Mouse (Mus musculus): ENCODE measurements around the gene Dkkl1. TPM values are rescaled to one million over a fixed set of nuclear protein-coding genes. Genes with fewer than 3 reads are reported as not detected.

The Dkkl1 gene
- polyA plus RNA-seq, 1 experiment, result 0.51 TPM

DNA sequence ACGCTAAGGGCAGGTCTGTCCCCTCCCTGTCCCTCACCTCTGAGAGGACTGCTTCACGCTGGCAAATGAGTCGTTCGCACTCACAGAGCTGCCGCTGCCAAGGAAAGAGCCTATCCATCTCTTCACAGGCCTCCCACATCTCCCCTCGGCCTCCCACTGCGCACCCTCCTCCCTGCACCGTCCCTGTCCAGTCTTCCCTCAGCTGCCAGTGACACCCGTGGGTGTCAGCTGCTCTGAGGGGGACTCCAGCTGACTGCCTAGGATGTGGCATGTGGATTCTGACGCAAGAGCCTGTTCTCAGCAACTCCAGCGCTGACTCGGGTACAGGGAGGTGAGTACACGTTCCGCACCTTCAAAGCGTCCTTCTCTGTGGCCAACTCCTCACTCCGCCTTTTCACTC lies 22.3 kb downstream of the Dkkl1 start:
- 33% methylated on average over 16 of the region's 16 CpGs for WGBS
- DNase-seq, result peak in 1 of 2 experiments; percentile 52
- Histone ChIP-seq H3K4me3 (replicated peaks; ENCODE audit: insufficient read depth, low read depth, low read length) (no peak overlapping the region), H3K4me1 (ENCODE audit: control insufficient read depth, insufficient read depth, low read length) (peaks cover 58% of the 10 kb centered on the region), H3K27me3 (ENCODE audit: control insufficient read depth, insufficient read depth, low read length) (no peaks in the 10 kb centered on the region), H3K27ac (ENCODE audit: insufficient read depth, low read length) (peak overlapping the region; percentile 34; the same call in 1 of the 2 replicates)
- no peak for TF ChIP-seq POLR2A (IDR thresholded peaks at IDR 0.05; ENCODE audit: borderline replicate concordance, insufficient read depth, low read length)

DNA sequence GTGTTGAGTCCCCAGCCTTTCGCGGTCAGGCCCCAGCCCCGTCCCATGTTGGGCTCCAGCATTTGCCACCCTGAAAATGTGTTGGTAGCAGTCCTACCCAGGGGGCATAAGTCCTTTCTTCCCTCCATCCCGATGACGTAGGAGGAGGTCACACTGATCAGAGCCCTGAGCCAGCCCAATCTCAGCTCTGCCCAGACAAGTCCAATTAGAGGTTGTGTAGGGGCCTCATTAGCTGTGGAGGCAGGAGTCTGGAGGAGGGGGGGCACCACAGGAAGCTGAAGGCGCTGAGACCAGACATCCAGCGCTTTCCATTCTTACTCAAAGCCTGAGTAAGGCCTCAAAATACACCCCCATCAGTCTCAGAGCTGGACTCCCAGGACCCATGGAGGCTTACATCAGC lies 26.0 kb downstream of the Dkkl1 start:
- Histone ChIP-seq H3K4me1 (ENCODE audit: control insufficient read depth, insufficient read depth, low read length) (peaks cover 31% of the 10 kb centered on the region), H3K4me3 (replicated peaks; ENCODE audit: insufficient read depth, low read depth, low read length) (no peak overlapping the region), H3K27ac (ENCODE audit: insufficient read depth, low read length) (no peak overlapping the region), H3K27me3 (ENCODE audit: control insufficient read depth, insufficient read depth, low read length) (no peaks in the 10 kb centered on the region)
- TF ChIP-seq CTCF (IDR thresholded peaks at IDR 0.05; ENCODE audit: borderline replicate concordance, insufficient read depth, low read depth, low read length) (no peak), POLR2A (IDR thresholded peaks at IDR 0.05; ENCODE audit: borderline replicate concordance, insufficient read depth, low read length) (no peak)
- DNase-seq, result peak in 1 of 2 experiments; percentile 11
- WGBS, result 81% methylated on average over 7 of the region's 7 CpGs

DNA sequence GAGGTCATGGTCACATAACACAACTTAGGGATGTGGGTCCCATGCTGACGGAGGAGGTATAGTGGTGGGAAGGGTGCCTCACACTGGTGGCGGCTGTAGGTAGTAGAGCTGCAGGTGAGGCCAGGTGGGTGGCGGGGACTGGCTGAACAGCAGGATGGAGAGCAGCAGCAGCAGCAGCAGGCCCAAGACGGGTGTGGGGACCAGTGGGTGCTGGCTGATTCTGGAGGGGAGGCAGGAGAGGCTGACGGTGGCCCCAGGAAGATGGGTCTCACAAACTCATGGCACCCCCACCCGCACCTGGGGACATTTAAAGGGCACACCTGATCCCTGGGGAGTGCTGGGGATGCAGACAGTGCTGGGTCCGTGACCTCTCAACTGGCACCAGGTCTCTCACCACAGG lies 28.3 kb downstream of the Dkkl1 start:
- Histone ChIP-seq H3K27ac (ENCODE audit: insufficient read depth, low read length) (no peak overlapping the region), H3K4me3 (replicated peaks; ENCODE audit: insufficient read depth, low read depth, low read length) (no peak overlapping the region), H3K4me1 (ENCODE audit: control insufficient read depth, insufficient read depth, low read length) (peaks cover 12% of the 10 kb centered on the region), H3K27me3 (ENCODE audit: control insufficient read depth, insufficient read depth, low read length) (no peaks in the 10 kb centered on the region)
- no peak for DNase-seq
- no peak for TF ChIP-seq CTCF (IDR thresholded peaks at IDR 0.05; ENCODE audit: borderline replicate concordance, insufficient read depth, low read depth, low read length)
- TF ChIP-seq POLR2A (IDR thresholded peaks at IDR 0.05; ENCODE audit: borderline replicate concordance, insufficient read depth, low read length), result no peak
- 78% methylated on average over 7 of the region's 7 CpGs for WGBS

DNA sequence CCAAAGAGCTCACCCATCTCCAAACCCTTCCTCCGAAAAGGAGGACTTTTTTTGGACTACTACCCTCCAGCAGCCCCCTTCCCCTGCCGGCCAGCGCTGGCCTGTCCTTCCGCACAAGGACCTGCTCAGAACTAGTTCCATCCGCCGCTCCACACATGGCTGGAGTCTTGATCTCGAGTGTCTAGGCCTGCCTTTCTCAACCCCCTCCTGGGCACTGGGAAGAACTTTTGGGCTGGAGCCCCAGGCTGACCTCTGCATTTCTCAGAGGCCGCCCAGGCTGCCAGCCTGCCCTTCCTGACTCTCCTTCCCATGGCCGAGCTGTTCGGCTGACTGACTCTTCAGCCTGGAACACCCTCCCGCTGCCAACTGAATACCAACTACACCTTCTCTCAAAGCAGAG lies 29.3 kb downstream of the Dkkl1 start:
- Histone ChIP-seq H3K27ac (ENCODE audit: insufficient read depth, low read length) (peak overlapping the region; percentile 21; the same call in 1 of the 2 replicates), H3K4me1 (ENCODE audit: control insufficient read depth, insufficient read depth, low read length) (0 out of 2 replicates have a peak, but pooled peaks cover 6% of the 10 kb centered on the region), H3K4me3 (replicated peaks; ENCODE audit: insufficient read depth, low read depth, low read length) (peak overlapping the region; percentile 50), H3K27me3 (ENCODE audit: control insufficient read depth, insufficient read depth, low read length) (no peaks in the 10 kb centered on the region)
- WGBS, result 8% methylated on average over 11 of the region's 11 CpGs
- TF ChIP-seq CTCF (IDR thresholded peaks at IDR 0.05; ENCODE audit: borderline replicate concordance, insufficient read depth, low read depth, low read length) (no peak), POLR2A (IDR thresholded peaks at IDR 0.05; ENCODE audit: borderline replicate concordance, insufficient read depth, low read length) (no peak)
- peak in 1 of 2 experiments; percentile 44 for DNase-seq

DNA sequence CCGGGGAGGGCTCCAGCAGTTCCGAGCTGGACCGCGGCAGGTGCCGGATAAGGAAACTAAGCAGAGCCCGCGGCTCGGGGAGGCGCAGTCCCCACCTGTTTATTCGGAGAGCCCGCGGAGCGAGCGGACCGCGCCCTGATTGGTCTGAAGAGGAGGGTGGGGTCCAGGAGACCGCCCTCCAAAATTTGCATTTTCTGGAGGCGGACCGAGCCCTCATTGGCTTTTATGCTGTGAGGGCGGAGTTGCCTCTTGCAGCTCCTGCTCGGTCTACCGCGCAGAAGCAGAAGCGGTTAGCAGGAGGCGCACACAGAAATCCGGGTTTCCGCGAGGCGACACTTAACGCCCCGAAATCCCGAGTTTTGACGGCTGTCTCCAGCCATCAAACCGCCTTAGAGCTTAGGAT lies 29.7 kb downstream of the Dkkl1 start:
- peak; percentile 88 to 93 for DNase-seq
- Histone ChIP-seq H3K27ac (ENCODE audit: insufficient read depth, low read length) (peak overlapping the region; percentile 21; the same call in 1 of the 2 replicates), H3K4me3 (replicated peaks; ENCODE audit: insufficient read depth, low read depth, low read length) (peak overlapping the region; percentile 50), H3K27me3 (ENCODE audit: control insufficient read depth, insufficient read depth, low read length) (no peaks in the 10 kb centered on the region), H3K4me1 (ENCODE audit: control insufficient read depth, insufficient read depth, low read length) (0 out of 2 replicates have a peak, but pooled peaks cover 6% of the 10 kb centered on the region)
- no peak for TF ChIP-seq CTCF (IDR thresholded peaks at IDR 0.05; ENCODE audit: borderline replicate concordance, insufficient read depth, low read depth, low read length)
- peak; percentile 73; the same call in 1 of the 2 replicates for TF ChIP-seq POLR2A (IDR thresholded peaks at IDR 0.05; ENCODE audit: borderline replicate concordance, insufficient read depth, low read length)
- whole genome bisulfite sequencing, result under 1% methylated on average over 34 of the region's 34 CpGs

DNA sequence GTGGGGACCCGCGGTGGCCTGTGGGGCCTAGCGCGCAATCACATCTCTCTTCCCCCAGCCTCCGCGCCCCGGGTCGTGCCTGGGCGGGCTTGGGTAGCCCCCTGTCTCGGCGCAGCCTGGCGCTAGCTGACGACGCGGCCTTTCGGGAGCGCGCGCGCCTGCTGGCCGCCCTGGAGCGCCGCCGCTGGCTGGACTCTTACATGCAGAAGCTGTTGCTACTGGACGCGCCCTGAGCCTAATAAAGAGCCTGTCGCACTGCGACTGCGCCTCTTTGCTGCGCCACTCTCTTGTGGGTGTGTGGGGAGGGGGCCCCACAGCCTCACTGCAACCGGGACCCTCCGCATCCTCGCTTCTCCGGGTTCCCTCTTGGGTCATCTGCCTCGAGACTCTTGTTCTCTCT lies 30.4 kb downstream of the Dkkl1 start:
- no peak overlapping the region for H3K4me3 ChIP-seq (replicated peaks; ENCODE audit: insufficient read depth, low read depth, low read length)
- no peak for TF ChIP-seq POLR2A (IDR thresholded peaks at IDR 0.05; ENCODE audit: borderline replicate concordance, insufficient read depth, low read length)
- TF ChIP-seq CTCF (IDR thresholded peaks at IDR 0.05; ENCODE audit: borderline replicate concordance, insufficient read depth, low read depth, low read length), result no peak
- 3% methylated on average over 35 of the region's 35 CpGs for whole genome bisulfite sequencing
- DNase-seq, result no peak
- H3K27me3 ChIP-seq (ENCODE audit: control insufficient read depth, insufficient read depth, low read length), result no peaks in the 10 kb centered on the region
- H3K27ac ChIP-seq (ENCODE audit: insufficient read depth, low read length), result no peak overlapping the region
- H3K4me1 ChIP-seq (ENCODE audit: control insufficient read depth, insufficient read depth, low read length), result peaks cover 6% of the 10 kb centered on the region; the same call in 1 of the 2 replicates

DNA sequence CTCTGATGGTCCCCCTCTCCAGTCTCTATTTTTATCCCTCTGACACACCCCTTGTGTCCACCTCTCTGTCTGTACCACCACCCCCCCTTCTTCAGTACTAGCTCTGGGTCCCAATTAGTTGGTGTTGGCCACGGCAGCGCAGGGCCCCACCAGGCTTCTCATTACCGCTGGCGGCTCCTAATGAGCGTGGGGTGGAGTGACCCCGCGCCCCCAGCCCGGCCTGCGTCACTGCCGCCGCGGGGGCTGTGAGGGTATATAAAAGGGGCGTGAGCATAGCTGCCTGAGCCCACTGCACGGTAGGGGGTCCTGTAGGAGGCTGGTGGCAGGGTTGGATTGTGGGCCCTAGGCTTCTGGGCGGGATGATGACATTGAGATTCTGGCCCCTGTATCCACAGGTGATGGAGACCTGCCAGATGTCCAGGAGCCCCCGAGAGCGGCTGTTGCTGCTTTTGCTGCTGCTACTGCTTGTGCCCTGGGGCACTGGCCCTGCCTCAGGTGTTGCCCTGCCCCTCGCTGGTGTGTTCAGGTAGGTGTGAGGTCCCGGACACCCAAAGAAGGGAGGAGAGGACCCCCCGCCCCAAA lies 31.0 kb downstream of the Dkkl1 start, which contains the start of gene Pth2:
Gene Pth2, plus strand, starts transcription at position 100 of the 582 bp plus-strand sequence.
- Histone ChIP-seq H3K4me3 (replicated peaks; ENCODE audit: insufficient read depth, low read depth, low read length) (no peak within 1 kb of the TSS), H3K4me1 (ENCODE audit: control insufficient read depth, insufficient read depth, low read length) (peaks cover 11% of the 10 kb centered on the region), H3K27ac (ENCODE audit: insufficient read depth, low read length) (no peak within 1 kb of the TSS), H3K27me3 (ENCODE audit: control insufficient read depth, insufficient read depth, low read length) (no peaks in the 10 kb centered on the region)
- DNase-seq, result no peak
- 18% methylated on average over 20 of the region's 20 CpGs for WGBS
- TF ChIP-seq CTCF (IDR thresholded peaks at IDR 0.05; ENCODE audit: borderline replicate concordance, insufficient read depth, low read depth, low read length), result no peak
- no peak for TF ChIP-seq POLR2A (IDR thresholded peaks at IDR 0.05; ENCODE audit: borderline replicate concordance, insufficient read depth, low read length)

DNA sequence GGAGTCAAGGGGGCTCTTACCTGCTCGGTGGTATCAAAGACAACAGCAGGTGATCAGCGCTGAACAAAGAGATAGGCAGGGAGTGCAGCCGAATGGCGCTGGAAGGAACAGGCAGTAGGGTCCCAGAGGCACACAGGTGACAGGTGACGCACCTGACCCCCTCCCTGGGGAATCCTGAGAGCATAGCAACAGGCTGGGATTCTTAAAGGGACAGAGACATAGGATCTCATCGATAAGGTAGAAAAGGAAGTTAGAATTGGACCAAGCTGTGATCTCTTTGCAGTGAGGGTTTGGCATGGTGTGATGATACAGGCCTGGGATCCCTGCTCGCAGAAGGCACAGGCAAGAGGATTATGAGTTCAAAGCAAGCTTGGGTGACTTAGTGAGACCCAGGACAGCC lies 32.5 kb downstream of the Dkkl1 start, which contains the start of gene Gfy:
Gene Gfy, minus strand, starts transcription at position 101 of the 400 bp plus-strand sequence.
- Histone ChIP-seq H3K4me3 (replicated peaks; ENCODE audit: insufficient read depth, low read depth, low read length) (no peak within 1 kb of the TSS), H3K4me1 (ENCODE audit: control insufficient read depth, insufficient read depth, low read length) (peaks cover 14% of the 10 kb centered on the region), H3K27me3 (ENCODE audit: control insufficient read depth, insufficient read depth, low read length) (no peaks in the 10 kb centered on the region; the same call in 1 of the 2 replicates), H3K27ac (ENCODE audit: insufficient read depth, low read length) (no peak within 1 kb of the TSS)
- TF ChIP-seq POLR2A (IDR thresholded peaks at IDR 0.05; ENCODE audit: borderline replicate concordance, insufficient read depth, low read length), result no peak
- no peak for TF ChIP-seq CTCF (IDR thresholded peaks at IDR 0.05; ENCODE audit: borderline replicate concordance, insufficient read depth, low read depth, low read length)
- WGBS, result 41% methylated on average over 7 of the region's 7 CpGs
- no peak for DNase-seq
